Mouse (Mus musculus) hindbrain, embryonic 15.5 days (tissue): ENCODE data around the gene Axdnd1. TPM values are rescaled to one million over a fixed set of nuclear protein-coding genes. Genes with fewer than 3 reads are reported as not detected.
A peak's percentile ranks its signal among the peaks of the same experiment; 100 is the strongest.

Source experiments
- ATAC-seq: fragments of 200-750 bp; cut with Nextera tagmentation; 2 replicates; pipeline ENCODE4 v1.8.0; 2017; ENCODE audit warnings: low read depth, moderate number of reproducible peaks, moderate TSS enrichment; ENCODE audit not compliant: low FRiP score
- H3K27ac ChIP-seq: fragments of 300-500 bp; sonication (generic); replicated peaks from 2 replicates; pipeline ENCODE4 v1.5.1; 2015; ENCODE audit warnings: mild to moderate bottlenecking, inconsistent platforms
- H3K27me3 ChIP-seq: fragments of 300-500 bp; sonication (generic); 2 replicates; pipeline ENCODE4 v1.6.1; 2015; ENCODE audit warnings: control low read depth, inconsistent platforms
- H3K36me3 ChIP-seq: fragments of 300-500 bp; sonication (generic); 2 replicates; pipeline ENCODE4 v1.6.1; 2015; ENCODE audit warnings: control low read depth, inconsistent platforms
- H3K4me1 ChIP-seq: fragments of 300-500 bp; sonication (generic); replicated peaks from 2 replicates; pipeline ENCODE4 v1.6.1; 2015; ENCODE audit warnings: control low read depth, inconsistent platforms
- H3K4me2 ChIP-seq: fragments of 300-500 bp; sonication (generic); 2 replicates; pipeline ENCODE4 v1.6.1; 2015; ENCODE audit warnings: moderate library complexity, mild to moderate bottlenecking, inconsistent platforms
- H3K4me3 ChIP-seq: fragments of 300-500 bp; sonication (generic); 2 replicates; pipeline ENCODE4 v1.5.1; 2015; ENCODE audit warnings: mild to moderate bottlenecking, inconsistent platforms
- H3K9ac ChIP-seq: fragments of 300-500 bp; sonication (generic); 2 replicates; pipeline ENCODE4 v1.6.1; 2015; ENCODE audit warnings: inconsistent platforms
- H3K9me3 ChIP-seq: fragments of 300-500 bp; sonication (generic); 2 replicates; pipeline ENCODE4 v1.6.1; 2016; ENCODE audit warnings: control low read depth, inconsistent platforms
- WGBS: fragments of 180-500 bp; shearing (Covaris S2); methylation state at CpG from one replicate; pipeline ENCODE4 v1.1.7; 2015; 5-methylcytosine and 5-hydroxymethylcytosine counted together
- polyA plus RNA-seq: library from polyadenylated mRNA; unstranded; fragments of >200 nt; fragmentation: Nextera tagmentation; extraction: Ambion mirVana; gene quantifications from 2 replicates; pipeline ENCODE4 v1.2.1, GENCODE M21; 2015

The Axdnd1 gene
- 0.31 TPM in 2 replicates for polyA plus RNA-seq

- no peaks in the 10 kb centered on the region for H3K9me3 ChIP-seq
- H3K4me1 ChIP-seq = peaks cover 10% of the 10 kb centered on the region
- WGBS = under 1% methylated on average over 44 of the region's 44 CpGs
- H3K27ac ChIP-seq = peak within 1 kb of the TSS; percentile 70
- H3K9ac ChIP-seq = peak within 1 kb of the TSS; percentile 43
- ATAC-seq = peak; percentile 94
- no peaks in the 10 kb centered on the region for H3K27me3 ChIP-seq
- peak within 1 kb of the TSS; percentile 86 for H3K4me2 ChIP-seq
- peak within 1 kb of the TSS; percentile 58 for H3K4me3 ChIP-seq
- H3K36me3 ChIP-seq = no peaks in the 10 kb centered on the region
Observed at GRCm38 (mm10) chr1:156420671-156421297, at the start of gene Axdnd1. TSS of gene Axdnd1 (minus strand) at chr1:156421159.

GRCm38 (mm10) chr1:156470557-156470956 is 49.6 kb upstream of the Axdnd1 start:
- no peak for ATAC-seq
- Histone ChIP-seq H3K27ac (no peak overlapping the region), H3K9me3 (no peaks in the 10 kb centered on the region), H3K4me1 (peaks cover 11% of the 10 kb centered on the region), H3K9ac (no peak overlapping the region), H3K27me3 (no peaks in the 10 kb centered on the region), H3K4me2 (no peak overlapping the region), H3K36me3 (peaks cover 14% of the 10 kb centered on the region; the same call in 1 of the 2 replicates), H3K4me3 (no peak overlapping the region)
- WGBS = 75% methylated on average over 7 of the region's 7 CpGs

DNA sequence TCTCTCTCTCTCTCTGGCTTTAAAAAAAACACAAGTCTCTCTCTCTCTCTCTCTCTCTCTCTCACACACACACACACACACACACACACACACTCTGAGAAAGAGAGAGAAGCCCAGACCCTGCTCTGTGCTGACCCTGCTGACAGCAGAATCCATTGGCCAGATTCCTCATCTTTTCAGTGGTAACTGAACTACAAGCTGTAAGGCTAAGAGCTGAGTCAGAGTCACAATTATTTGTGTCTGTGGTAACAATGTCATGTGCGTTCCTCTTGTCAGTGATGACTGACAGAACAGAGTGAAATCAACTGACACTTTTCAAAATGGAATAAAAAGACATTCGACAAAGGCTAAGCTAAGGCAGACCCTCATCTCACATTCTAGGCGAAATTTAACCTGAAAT is 47.6 kb upstream of the Axdnd1 start:
- H3K27ac ChIP-seq = no peak overlapping the region
- H3K36me3 ChIP-seq = peaks cover 14% of the 10 kb centered on the region; the same call in 1 of the 2 replicates
- H3K4me2 ChIP-seq = no peak overlapping the region
- H3K4me3 ChIP-seq = no peak overlapping the region
- ATAC-seq = no peak
- WGBS = 91% methylated on average over 3 of the region's 3 CpGs
- H3K4me1 ChIP-seq = peaks cover 8% of the 10 kb centered on the region
- H3K27me3 ChIP-seq = no peaks in the 10 kb centered on the region
- H3K9me3 ChIP-seq = no peaks in the 10 kb centered on the region
- no peak overlapping the region for H3K9ac ChIP-seq

DNA sequence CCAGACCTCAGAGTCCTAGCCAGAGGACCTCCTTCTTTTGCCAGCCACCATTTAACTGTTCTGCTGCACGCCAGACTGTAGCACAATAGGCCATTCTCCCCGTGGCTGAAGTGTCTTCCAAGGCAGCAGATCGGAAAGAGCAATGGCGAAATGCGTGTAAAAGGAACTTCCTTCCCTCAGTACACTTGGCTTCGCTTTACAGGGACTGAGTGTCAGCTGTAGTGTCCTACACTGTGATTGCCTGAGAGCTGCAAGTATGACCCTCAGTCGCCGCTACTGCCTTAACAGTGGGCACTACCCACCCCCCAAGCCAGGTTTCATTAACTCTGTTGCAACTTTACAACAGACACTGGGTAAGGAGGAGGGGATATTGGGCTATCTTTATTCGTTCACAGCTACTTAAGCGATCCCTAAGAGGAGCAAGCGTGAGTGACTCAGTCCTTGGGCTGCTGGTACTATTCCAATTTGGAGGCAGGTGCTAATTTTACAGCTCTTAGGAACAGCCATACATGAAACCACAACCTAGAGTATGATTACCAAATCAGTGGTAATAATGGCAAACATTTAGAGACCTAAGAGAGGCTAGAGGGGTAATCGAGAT is 46.8 kb upstream of the Axdnd1 start:
- WGBS = 82% methylated on average over 12 of the region's 12 CpGs
- H3K4me1 ChIP-seq = peaks cover under 1% of the 10 kb centered on the region
- no peak overlapping the region for H3K27ac ChIP-seq
- H3K4me2 ChIP-seq = no peak overlapping the region
- no peaks in the 10 kb centered on the region for H3K27me3 ChIP-seq
- peaks cover 14% of the 10 kb centered on the region; the same call in 1 of the 2 replicates for H3K36me3 ChIP-seq
- H3K9me3 ChIP-seq = no peaks in the 10 kb centered on the region
- ATAC-seq = no peak
- no peak overlapping the region for H3K4me3 ChIP-seq
- no peak overlapping the region for H3K9ac ChIP-seq

GRCm38 (mm10) chr1:156464963-156465362 is 44.0 kb upstream of the Axdnd1 start:
- H3K27ac ChIP-seq = no peak overlapping the region
- no peaks in the 10 kb centered on the region for H3K27me3 ChIP-seq
- no peak overlapping the region for H3K4me3 ChIP-seq
- no peak for ATAC-seq
- no peaks in the 10 kb centered on the region for H3K9me3 ChIP-seq
- WGBS = 92% methylated on average over 9 of the region's 9 CpGs
- H3K4me1 ChIP-seq = no peaks in the 10 kb centered on the region
- peaks cover 14% of the 10 kb centered on the region; the same call in 1 of the 2 replicates for H3K36me3 ChIP-seq
- no peak overlapping the region for H3K4me2 ChIP-seq
- no peak overlapping the region for H3K9ac ChIP-seq

GRCm38 (mm10) chr1:156463981-156464853 is 43.3 kb upstream of the Axdnd1 start:
- no peak overlapping the region for H3K27ac ChIP-seq
- H3K27me3 ChIP-seq = no peaks in the 10 kb centered on the region
- H3K36me3 ChIP-seq = peaks cover 9% of the 10 kb centered on the region; the same call in 1 of the 2 replicates
- no peak for ATAC-seq
- H3K4me3 ChIP-seq = no peak overlapping the region
- H3K9me3 ChIP-seq = no peaks in the 10 kb centered on the region
- no peak overlapping the region for H3K4me2 ChIP-seq
- WGBS = 91% methylated on average over 8 of the region's 8 CpGs
- H3K9ac ChIP-seq = no peak overlapping the region
- H3K4me1 ChIP-seq = no peaks in the 10 kb centered on the region

- Histone ChIP-seq H3K27ac (no peak overlapping the region), H3K9ac (no peak overlapping the region), H3K4me2 (no peak overlapping the region), H3K4me1 (no peaks in the 10 kb centered on the region), H3K9me3 (no peaks in the 10 kb centered on the region), H3K4me3 (no peak overlapping the region), H3K27me3 (no peaks in the 10 kb centered on the region), H3K36me3 (peaks cover 7% of the 10 kb centered on the region; the same call in 1 of the 2 replicates)
- WGBS = 92% methylated on average over 12 of the region's 12 CpGs
- no peak for ATAC-seq
Observed at GRCm38 (mm10) chr1:156462273-156462991, 41.5 kb upstream of the Axdnd1 start.

- Histone ChIP-seq H3K9me3 (no peaks in the 10 kb centered on the region), H3K27me3 (no peaks in the 10 kb centered on the region), H3K36me3 (peaks cover 3% of the 10 kb centered on the region; the same call in 1 of the 2 replicates), H3K4me2 (no peak overlapping the region), H3K4me3 (no peak overlapping the region), H3K27ac (no peak overlapping the region), H3K9ac (no peak overlapping the region), H3K4me1 (no peaks in the 10 kb centered on the region)
- WGBS = 90% methylated on average over 6 of the region's 6 CpGs
- ATAC-seq = no peak
Observed at GRCm38 (mm10) chr1:156461036-156461435, 40.1 kb upstream of the Axdnd1 start.

DNA sequence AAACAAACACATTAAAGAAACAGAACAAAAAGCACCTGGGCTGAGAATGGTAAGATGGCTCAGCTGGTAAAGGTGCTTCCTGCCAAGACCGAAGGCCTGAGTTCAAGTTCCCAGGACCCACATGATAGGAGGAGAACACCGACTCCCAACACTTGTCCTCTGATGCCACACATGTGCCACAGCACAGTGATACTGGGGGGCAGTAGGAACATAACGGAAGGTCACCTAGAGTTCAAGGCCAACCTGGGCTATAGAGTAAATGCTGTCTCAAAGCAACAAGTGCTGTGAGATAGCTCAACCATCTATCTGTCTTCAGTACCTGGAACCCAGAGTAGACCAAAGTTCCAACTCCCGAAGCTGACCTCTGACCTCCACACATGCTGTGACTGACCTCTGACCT is 39.3 kb upstream of the Axdnd1 start:
- 94% methylated on average over 4 of the region's 4 CpGs for WGBS
- no peak for ATAC-seq

DNA sequence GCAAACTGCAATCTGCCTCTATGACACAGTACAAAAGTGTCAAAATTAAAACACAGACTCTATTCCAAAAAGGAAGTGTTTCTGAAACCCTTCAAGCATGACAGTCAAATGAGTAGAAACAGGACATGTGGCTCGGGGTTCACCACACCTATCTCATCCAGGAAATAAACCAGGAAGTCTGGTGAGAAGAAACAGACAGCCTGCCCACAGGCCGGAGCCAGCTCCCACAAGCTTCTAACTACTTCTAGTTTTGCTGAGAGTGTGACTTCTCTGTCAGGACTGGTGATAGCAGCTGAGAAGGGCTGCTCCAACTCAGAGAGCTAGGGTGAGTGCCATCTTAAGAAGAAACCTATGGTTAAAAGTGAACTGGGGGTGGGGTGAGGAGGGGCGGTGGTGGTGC is 38.7 kb upstream of the Axdnd1 start:
- WGBS = 92% methylated on average over 3 of the region's 3 CpGs

More for the DNA sequence above, 39.3 kb upstream of the Axdnd1 start:
- no peak overlapping the region for H3K27ac ChIP-seq
- H3K4me1 ChIP-seq = no peaks in the 10 kb centered on the region
- no peak overlapping the region for H3K9ac ChIP-seq
- H3K36me3 ChIP-seq = no peaks in the 10 kb centered on the region
- H3K4me2 ChIP-seq = no peak overlapping the region
- no peak overlapping the region for H3K4me3 ChIP-seq
- no peaks in the 10 kb centered on the region for H3K27me3 ChIP-seq
- no peaks in the 10 kb centered on the region for H3K9me3 ChIP-seq

GRCm38 (mm10) chr1:156458391-156459060 is 37.6 kb upstream of the Axdnd1 start:
- WGBS = 86% methylated on average over 8 of the region's 8 CpGs
- no peak for ATAC-seq
- Histone ChIP-seq H3K4me3 (no peak overlapping the region), H3K27me3 (no peaks in the 10 kb centered on the region), H3K9ac (no peak overlapping the region), H3K27ac (no peak overlapping the region), H3K4me2 (no peak overlapping the region), H3K9me3 (no peaks in the 10 kb centered on the region), H3K4me1 (no peaks in the 10 kb centered on the region), H3K36me3 (no peaks in the 10 kb centered on the region)

More for the DNA sequence above, 38.7 kb upstream of the Axdnd1 start:
- Histone ChIP-seq H3K27me3 (no peaks in the 10 kb centered on the region), H3K36me3 (no peaks in the 10 kb centered on the region), H3K9ac (no peak overlapping the region), H3K4me3 (no peak overlapping the region), H3K9me3 (no peaks in the 10 kb centered on the region), H3K4me1 (no peaks in the 10 kb centered on the region), H3K27ac (no peak overlapping the region), H3K4me2 (no peak overlapping the region)
- no peak for ATAC-seq
